Mouse (Mus musculus) large intestine, adult 2 months (tissue): Measurements from ENCODE around the gene Plk3. TPM values are rescaled to one million over a fixed set of nuclear protein-coding genes. Genes with fewer than 3 reads are reported as not detected.

Experiments
- DNase-seq: peaks from one replicate; pipeline ENCODE4 v3.0.0-alpha.2; 2012; ENCODE audit warnings: low read depth, low spot score
- WGBS: fragments of 180-500 bp; shearing (Covaris S2); methylation state at CpG from one replicate; pipeline ENCODE4 v1.1.7; 2018; 5-methylcytosine and 5-hydroxymethylcytosine counted together
- polyA plus RNA-seq: library from polyadenylated mRNA; depleted of rRNA; stranded (reverse); fragments of >200 nt; gene quantifications from 2 replicates; pipeline ENCODE4 v1.2.3, GENCODE M21; 2012

Plk3 gene
- polyA plus RNA-seq, 1 experiment = 12.7 TPM

DNA sequence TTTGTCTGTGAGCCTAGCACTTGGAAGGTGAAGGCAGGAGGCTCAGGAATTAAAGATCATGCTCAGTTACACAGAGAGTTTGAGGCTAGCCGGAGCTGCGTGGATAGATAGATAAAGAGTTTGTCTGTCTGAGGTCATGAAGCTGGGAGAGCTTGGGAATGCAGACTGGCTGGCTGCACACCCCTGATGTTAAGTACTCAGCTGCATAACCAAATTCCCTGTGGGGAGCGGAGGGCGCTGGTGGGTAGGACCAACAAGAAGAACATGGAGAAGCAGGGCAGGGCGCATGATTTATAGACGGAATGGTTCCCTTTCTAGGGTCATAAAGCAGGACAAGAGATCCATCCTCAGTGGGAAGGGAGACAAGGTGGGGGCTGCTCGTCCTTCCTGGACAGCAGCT is 9.3 kb upstream of the Plk3 start:
- WGBS = 46% methylated on average over 7 of the region's 7 CpGs
- no peak for DNase-seq

DNA sequence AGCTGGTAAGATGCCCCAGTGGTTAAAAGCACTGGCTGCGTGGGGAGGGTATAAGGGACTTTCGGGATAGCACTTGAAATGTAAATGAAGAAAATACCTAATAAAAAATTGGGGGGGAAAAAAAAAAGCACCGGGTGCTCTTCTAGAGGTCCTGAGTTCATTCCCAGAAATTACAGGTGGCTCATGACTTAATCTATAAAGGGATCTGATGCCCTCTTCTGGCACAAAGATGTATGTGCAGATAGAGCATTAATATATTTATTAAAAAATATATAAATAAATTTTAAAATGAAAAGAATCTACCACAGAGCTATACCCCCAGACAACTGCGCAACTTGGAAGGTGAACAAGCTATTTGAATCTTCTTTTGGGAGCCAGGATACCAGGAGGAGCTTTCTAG is 6.8 kb upstream of the Plk3 start:
- 27% methylated on average over 4 of the region's 4 CpGs for WGBS
- DNase-seq = no peak

DNA sequence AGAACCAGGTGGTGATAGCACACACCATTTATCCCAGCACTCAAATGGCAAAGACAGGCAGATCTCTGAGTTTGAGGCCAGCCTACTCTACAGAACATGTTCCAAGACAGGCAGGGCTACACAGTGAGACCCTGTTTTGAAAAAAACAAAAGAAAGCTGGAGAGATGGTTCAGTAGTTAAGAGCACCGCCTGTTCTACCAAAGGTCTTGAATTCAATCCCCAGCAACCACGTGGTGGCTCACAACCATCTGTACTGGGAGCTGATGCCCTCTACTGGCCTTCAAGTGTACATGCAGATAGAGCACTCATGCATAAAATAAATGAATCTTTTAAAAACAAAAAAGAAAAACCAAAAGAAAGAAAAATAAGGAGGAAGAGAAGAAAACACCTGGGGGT is 5.5 kb upstream of the Plk3 start:
- no peak for DNase-seq
- WGBS = 0% methylated on average over 2 of the region's 2 CpGs

DNA sequence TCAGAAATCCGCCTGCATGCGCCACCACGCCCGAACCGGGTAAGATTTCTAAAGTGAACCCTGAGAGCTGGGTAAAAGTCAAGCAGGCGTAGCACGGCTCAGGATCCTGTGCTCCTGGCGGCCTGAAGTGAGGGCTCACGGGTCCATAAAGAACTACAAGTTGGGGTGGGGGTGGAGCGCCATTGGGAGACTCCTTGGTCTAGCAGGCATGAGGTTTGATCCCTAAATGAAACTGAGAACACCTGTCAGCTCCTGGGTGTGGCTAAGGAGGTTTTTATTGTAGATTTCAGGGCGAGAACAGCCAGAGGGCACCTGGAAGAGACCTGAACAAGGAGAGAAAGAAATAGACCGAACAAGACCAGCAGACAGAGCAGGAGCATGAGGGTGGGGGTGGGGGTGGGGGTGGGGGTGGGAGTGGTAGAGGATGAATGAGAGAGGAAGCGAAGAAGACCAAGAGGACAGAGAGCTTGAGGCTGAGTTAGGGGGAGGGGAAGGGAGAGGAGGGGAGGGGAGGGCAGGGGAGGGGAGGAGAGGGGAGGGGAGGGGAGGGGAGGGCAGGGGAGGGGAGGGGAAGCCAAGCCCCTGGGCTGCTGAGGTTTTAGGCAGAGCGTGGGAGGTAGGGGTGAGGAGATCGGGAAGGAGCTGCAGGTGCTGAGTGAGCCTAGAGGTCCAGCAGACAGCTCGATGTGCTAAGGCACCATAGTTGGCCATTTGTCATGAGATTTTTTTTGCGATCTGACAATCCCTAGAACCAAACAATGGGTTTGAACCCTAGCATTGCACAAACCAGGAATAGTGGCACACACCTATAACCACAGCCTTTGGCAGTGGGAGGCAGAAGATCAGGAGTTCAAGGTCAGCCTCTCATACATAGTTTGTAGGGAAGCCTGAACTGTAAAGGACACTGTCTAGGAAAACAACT is 4.8 kb upstream of the Plk3 start:
- 32% methylated on average over 16 of the region's 17 CpGs for WGBS
- DNase-seq = no peak

DNA sequence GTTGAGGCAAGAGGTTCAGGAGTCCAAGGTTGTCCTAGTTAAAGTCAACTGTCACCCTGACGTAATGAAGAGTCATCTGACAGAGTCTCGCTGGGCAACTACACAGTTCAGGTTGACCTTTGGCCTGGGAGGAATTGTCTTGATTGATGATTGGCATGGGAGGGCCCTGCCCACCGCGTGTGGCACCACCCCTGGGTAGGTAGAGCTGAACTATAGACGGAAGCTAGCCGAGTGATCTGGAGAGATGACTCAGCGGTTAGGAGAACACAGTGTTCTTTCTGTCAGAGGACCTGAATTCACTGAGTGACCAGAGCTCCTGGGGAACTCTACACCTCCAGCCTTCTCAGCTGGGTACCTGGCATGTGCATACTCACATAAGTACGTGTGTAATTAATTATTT is 2.3 kb upstream of the Plk3 start:
- DNase-seq = peak; percentile 99
- 16% methylated on average over 8 of the region's 8 CpGs for WGBS

DNA sequence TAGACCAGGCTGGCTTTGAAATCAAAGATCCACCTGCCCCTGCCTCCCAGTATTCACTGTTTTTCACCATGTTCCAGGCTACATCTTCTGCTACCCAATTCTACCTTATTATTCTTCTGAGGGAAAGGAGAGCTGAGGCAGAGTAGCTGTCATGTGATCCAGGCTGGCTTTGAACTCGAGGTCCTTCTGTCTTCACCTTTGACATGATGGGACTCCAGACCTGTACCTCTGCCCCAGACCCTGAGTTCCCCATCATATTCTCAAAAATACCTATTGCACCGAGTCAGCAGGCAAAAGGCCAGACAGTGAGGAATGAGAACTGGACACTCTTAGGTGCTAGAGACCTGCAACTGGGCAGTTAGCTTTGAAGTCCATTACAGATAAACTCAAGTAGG is 835 bp upstream of the Plk3 start:
- 28% methylated on average over 2 of the region's 2 CpGs for WGBS
- no peak for DNase-seq

DNA sequence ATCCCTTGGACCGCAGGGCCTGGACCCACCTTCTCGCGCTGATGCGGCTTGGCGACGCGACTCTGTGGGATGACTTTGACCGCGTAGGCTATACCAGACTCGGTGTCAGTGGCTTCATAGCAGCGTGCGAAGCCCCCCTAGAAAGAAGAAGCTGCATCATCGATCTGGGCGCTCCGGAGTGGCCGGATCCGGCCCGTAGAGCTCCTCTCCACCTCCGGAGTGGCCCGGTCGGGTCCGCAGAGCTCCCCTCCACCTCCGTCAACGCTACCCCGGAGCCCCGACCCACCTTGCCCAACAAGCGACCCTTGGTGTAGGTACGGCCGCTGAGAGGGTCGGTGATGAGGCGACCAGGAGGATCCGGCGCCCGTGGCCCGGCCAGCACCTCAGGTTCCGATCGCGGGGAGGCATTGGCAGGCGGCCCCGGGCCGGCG is 382 bp downstream of the Plk3 start:
- no peak for DNase-seq
- 2% methylated on average over 42 of the region's 42 CpGs for WGBS

DNA sequence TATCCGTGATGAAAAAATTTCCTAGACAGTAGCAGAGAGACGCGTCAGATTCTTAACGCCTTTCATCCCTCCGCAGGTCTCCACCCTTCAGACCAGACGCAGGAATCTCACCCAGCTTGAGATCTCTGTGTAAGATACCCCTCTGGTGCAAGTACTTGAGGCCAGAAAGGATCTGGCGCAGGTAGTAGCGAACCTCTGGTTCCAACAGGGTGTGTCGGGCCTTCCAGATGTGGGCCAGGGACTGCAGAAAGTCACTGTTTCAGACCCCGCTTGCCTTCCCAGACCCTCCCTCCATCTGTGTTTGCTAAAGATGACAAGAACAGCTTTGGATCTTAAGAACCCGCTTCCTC is 994 bp downstream of the Plk3 start:
- whole genome bisulfite sequencing = 76% methylated on average over 11 of the region's 11 CpGs
- DNase-seq = no peak

DNA sequence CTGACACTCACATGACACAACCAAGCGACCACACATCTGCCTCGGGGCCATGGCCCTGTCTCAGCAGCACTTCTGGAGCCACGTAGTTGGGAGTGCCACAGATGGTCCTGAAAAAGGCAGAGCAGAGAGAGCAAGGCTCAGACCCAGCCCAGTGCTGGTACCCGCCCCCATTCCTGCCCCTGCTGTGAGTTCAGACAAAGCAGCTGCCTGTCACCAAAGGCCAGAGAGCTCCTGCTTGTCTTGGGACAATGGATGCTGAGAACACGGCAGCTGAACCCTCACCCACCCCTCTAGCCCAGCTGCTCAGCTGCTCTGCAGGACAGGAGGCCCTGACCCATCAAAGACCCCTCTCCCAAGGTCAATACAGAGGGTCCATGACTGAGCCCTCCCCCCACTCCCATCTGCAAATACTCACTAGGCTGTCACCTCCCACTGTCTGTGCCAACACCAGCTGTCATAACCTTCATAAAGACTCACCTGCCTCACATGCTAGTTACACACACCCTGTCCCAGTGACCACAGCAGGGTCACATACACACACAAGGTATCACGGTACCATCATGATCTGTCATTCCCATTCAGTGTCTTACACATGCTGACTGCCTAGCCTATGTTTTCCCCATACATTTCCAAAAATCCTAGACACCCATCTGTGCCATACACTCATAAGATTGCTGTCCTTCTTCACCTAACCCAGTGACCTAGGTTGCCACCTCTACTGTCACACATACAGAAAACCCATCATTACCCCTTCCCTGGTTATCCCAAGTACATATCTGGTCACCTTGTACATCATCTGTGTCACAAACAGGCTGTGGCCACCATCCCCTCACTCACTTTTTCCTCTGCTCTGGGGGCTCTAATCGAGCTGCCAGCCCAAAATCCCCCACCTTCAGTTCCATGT is 1.6 kb downstream of the Plk3 start:
- WGBS = 75% methylated on average over 7 of the region's 7 CpGs

DNA sequence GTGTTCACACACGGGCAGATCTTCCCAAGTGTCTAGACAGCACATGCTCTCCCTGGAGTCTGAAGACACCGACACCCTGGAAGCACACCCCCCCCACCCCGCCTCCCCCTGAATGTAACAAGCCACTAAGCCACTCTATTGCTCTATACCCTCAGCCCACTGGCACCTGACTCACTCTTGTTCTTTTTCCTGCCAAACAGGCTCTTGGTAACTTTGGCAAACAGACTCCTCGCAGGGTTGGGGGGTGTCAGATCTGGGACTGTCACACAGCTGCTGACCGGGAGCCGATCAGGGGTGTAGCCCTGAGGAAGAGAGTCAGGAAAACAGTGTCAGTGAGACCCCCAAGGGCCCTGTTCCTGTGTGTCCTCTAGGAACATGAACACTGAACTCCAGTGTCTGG is 2.6 kb downstream of the Plk3 start:
- DNase-seq = no peak
- WGBS = 86% methylated on average over 6 of the region's 6 CpGs

More for the DNA sequence above, 1.6 kb downstream of the Plk3 start:
- DNase-seq = no peak

DNA sequence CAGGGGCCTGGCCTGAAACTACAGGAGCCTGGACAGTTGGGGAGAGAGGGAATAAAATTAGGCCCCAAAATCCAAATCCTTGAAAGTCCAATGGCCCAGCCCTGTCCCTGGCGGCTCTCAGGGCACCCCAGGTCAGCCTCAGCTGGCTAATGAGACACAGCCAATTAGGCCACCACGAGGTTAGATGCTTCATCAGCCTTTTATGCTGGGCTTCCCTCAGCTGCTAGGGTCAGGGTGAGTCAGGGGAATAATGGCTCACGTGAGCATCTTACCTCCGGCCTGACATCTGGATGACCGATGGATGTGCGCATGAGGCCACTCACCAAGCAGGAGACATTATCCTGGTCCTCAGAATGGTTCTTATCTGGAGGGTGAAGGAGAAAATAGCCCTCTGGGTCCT is 3.0 kb downstream of the Plk3 start:
- WGBS = 87% methylated on average over 6 of the region's 6 CpGs
- no peak for DNase-seq

DNA sequence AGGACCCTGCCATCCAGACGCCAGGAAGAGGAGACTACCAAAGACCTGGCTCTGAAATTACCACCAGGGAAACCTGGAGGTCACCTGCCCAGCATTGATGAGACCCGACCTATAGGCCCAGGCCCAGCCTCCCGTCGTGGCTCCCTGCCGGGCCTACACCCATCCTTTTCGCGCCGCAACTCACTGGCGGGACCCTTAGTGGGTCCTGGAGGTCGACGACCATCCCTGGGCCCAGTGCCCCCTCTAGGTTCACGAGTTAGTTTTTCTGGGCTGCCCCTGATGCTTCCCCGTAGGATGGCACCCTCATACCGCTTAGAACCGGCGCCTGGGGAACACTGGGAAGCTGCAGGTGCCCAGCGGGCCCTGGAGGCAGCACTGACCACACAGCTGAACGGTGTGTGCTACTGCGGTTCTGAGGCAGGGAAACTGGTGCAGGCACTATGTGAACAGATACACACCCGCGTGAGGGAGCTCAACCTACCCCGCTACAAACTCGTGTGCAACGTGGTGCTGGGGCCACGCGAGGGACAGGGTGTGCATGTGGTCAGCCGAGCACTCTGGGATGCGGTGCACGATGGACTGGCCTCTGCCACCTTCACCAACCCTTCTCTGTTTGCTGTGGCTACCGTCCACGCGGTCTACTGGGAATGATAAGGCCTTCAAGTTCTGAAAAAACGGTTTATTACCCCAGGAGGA is 5.6 kb downstream of the Plk3 start:
- DNase-seq = no peak
- 91% methylated on average over 33 of the region's 33 CpGs for WGBS

DNA sequence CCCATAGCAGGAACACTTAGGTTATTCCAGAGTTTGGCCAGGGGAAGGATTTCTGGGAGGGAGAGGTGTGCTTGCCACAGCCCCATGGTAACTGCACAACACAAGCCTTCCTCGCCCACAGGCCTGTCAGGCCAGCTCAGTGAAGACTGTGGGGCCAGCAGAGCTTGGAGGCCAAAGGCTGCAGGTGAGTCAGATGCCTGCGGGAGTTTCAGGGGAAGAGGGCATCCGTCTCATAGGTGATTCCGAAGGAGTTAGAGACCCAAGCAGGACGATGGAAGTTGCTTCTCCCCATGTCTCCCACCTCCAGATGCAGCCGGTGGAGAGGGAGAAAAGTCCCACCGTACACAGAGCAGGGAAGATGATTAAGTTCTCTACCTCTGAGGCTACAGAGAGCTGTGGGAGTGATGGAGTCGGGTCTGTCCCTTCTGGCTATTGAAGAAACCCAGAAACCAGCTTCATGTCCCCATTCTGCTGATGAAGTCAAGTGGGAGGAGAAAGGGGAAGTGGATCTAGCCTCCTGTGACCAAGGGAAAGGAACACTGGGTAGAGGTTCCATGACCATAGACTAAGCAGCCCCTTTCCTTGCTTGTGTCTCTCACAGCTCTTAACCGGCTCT is 7.0 kb downstream of the Plk3 start, which contains the start of gene Tctex1d4:
Gene Tctex1d4, plus strand, starts transcription at position 120 of the 616 bp plus-strand sequence.
- 66% methylated on average over 9 of the region's 9 CpGs for WGBS
- DNase-seq = no peak

DNA sequence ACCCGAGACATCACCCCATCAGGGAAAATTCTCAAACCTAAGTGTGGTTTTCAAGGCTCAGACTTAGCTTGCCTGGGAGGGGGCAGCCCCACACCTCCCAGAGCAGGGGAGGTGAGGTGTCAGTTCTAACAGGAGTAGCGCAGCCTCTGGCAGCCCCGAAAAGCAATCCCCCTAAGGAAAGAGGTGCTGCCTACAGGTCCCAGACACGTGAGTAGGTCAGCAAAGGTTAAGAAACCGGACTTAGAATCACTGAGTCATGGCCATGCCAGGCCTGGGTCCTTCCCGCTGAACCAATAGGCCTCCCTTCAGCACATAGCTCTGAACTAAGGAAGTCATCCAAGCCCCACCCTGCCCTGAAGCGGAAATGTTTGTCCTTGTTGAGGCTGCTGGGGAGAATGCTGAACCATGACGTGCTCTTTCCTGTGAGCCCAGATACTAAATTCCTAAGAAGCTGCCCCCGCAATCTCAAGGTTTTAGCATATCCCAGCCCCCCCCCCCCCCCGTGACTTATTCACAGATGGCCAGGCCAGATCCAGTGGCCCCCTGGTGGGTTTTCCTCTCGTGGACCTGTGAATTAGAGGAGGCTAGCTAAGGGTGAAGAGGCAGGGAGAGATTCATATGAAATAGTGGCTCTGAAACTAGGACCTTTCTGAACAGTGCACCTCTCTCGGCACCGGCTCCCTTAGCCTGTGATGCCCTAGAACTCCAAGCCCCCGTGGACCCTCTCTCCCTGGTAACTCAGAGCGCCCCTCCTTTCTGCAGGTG is 7.7 kb downstream of the Plk3 start:
- DNase-seq = peak; percentile 72
- WGBS = 37% methylated on average over 15 of the region's 15 CpGs

DNA sequence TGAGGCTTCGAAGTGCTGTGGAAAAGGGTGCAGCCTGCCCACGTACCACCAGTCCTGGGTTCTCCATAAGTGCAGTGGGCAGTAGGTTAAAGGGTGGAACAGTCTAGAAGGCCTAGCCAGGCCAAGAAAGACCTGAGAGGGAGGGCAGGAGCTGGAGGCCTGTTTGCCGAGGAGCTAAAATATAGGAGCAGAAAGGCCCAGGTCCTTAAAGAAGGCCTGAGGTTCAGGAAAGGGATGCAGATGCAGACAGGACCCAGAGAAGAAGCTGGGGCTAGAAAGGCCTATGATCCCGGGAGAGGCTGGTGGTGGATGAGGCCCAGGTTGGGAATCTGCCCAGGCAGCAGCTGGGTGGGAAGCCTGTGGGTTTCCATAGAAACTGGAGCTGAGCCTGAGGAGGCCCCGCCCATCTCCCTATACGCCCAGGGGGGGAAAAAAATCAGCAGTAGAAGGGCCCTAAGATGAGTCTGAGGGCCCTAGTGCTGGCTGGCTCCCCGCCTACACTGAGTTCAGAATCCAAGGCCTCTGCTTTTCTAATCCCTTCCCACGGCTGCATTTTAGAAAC is 8.3 kb downstream of the Plk3 start, which contains the start of gene Btbd19:
Gene Btbd19, minus strand, starts transcription at position 378 of the 562 bp plus-strand sequence.
- DNase-seq = no peak
- WGBS = 42% methylated on average over 8 of the region's 8 CpGs

DNA sequence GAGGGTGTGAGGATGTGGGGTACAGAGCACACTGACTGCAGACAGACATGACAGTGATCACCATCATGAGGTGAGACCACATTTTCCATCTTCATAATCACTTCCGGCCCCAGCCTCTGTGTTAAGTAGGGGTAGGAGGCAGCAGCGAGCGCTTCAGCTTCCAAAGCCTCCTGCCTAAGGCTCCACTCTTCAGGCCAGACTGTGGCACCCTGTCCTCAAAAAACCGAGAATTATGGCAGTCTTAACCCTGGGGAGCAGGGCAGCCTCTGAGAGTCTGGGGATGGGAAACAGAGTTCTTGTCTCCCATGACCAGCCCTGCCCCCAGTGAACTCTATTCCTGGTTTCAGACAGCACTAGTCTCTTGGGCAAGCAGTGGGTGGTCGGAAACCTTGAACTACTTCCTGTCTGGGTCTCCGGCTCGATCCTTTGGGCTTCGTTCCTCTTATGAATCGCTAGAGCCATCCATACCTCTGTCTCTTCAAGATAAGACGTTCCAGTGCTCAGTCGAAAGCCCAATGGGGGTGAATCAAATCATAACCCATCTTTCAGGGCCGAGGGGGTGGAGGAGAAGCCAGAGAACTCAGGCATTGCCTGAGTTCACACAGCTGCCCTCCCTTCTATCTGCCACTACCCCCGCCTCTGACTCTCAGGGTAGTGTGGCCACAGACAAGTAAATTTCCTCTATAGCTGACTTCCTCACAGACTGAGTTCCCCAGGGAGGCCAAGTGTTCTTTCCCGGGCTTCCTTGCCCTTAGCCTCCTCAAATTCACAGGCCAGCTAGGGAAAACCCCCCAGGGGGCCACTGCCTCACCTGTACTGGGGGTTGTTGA is 9.0 kb downstream of the Plk3 start:
- no peak for DNase-seq
- WGBS = 65% methylated on average over 14 of the region's 14 CpGs

DNA sequence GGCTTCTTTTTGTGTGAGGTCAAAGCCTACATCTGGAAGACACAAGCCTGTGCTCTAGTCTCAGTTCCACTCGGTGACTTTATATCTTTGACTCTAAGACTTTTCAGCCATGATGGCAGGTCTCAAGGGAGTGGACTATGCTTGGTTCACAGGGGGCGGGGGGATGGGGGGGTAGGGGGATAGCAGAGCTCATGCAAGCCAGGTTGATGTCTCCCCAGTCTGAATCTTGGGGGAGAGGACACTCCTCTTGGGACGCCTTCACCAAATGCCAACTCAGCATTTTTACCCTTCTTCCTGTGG is 9.6 kb downstream of the Plk3 start:
- DNase-seq = no peak
- 80% methylated on average over 3 of the region's 3 CpGs for WGBS
